Mouse (Mus musculus): Measurements from ENCODE around the gene Dcps. TPM values are rescaled to one million over a fixed set of nuclear protein-coding genes. Genes with fewer than 3 reads are reported as not detected.
"Not testable (repeated sequence)": the region's sequence is repeated elsewhere in the genome, so short reads cannot be mapped to it uniquely, and the experiment has no call there.

Gene Dcps
- polyA plus RNA-seq, 1 experiment from 2014 or later: 90.9 TPM

GRCm38 (mm10) chr9:35152923-35153322, 22.9 kb downstream of the Dcps start:
- Histone ChIP-seq H3K9me3 (ENCODE audit: control insufficient read depth, low read length) (no peaks in the 10 kb centered on the region), H3K4me2 (no peak overlapping the region), H3K36me3 (ENCODE audit: control insufficient read depth, insufficient read depth, low read length) (no peaks in the 10 kb centered on the region; the same call in 1 of the 2 replicates), H3K9ac (ENCODE audit: low read depth, low read length) (no peak overlapping the region), H3K27me3 (replicated peaks; ENCODE audit: control insufficient read depth, insufficient read depth, low read length) (no peaks in the 10 kb centered on the region), H3K4me3 (ENCODE audit: low read depth, low read length) (no peak overlapping the region), H3K4me1 (replicated peaks; ENCODE audit: control insufficient read depth, insufficient read depth, low read length) (peaks cover 3% of the 10 kb centered on the region; the same call in 1 of the 2 replicates), H3K27ac (ENCODE audit: low read depth, low read length) (no peak overlapping the region)
- no peak for ATAC-seq (replicated peaks; ENCODE audit: low FRiP score)
- WGBS: 73% methylated on average over 1 of the region's 1 CpGs
- DNase-seq (ENCODE audit: low spot score): no peak

DNA sequence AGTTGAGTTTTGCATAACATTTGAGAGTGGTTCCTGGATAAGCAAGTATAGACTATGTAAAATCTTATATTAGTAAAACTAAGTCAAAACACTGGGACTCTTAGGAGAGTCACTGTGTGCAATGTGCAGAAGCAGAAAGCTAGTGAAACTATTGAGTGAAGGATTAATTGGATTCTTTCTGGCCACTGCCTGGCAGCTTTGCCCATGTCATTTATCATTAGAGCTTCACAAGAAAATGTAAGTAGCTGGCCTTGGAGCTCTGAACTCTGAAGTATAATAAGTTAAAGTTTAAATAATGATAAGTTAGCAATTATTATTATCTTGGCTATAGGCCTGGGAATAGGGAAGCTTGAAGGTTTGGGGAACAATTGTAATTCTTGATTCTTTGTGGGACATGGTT, 27.0 kb downstream of the Dcps start:
- H3K4me3 ChIP-seq (ENCODE audit: low read depth, low read length); H3K27me3 ChIP-seq (replicated peaks; ENCODE audit: control insufficient read depth, insufficient read depth, low read length); H3K4me1 ChIP-seq (replicated peaks; ENCODE audit: control insufficient read depth, insufficient read depth, low read length); DNase-seq (ENCODE audit: low spot score); H3K9ac ChIP-seq (ENCODE audit: low read depth, low read length); H3K27ac ChIP-seq (ENCODE audit: low read depth, low read length); H3K4me2 ChIP-seq; H3K36me3 ChIP-seq (ENCODE audit: control insufficient read depth, insufficient read depth, low read length); H3K9me3 ChIP-seq (ENCODE audit: control insufficient read depth, low read length); ATAC-seq (replicated peaks; ENCODE audit: low FRiP score): not testable (repeated sequence)

DNA sequence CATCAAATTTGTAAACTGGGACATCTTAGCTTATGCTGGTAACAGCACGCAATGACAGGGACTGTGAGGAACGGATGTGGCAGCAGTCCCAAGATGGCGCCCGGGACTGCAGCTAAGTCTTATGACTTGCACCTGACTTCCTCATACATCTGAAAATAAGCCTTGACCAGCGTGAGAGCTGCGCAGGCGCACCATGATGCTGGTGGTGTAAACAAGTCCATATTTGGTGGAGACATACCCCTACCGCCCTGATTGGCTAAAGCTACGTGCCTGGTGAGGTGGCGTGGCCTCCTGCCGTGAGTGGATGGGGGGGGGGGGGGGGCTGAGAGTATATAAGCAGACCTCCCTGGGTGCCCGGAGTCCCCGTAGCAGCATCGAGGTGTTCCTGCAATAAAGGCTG, 28.6 kb downstream of the Dcps start:
- not testable (repeated sequence) for H3K9me3 ChIP-seq (ENCODE audit: control insufficient read depth, low read length); H3K4me3 ChIP-seq (ENCODE audit: low read depth, low read length); ATAC-seq (replicated peaks; ENCODE audit: low FRiP score); H3K36me3 ChIP-seq (ENCODE audit: control insufficient read depth, insufficient read depth, low read length); H3K4me1 ChIP-seq (replicated peaks; ENCODE audit: control insufficient read depth, insufficient read depth, low read length); H3K27ac ChIP-seq (ENCODE audit: low read depth, low read length); H3K27me3 ChIP-seq (replicated peaks; ENCODE audit: control insufficient read depth, insufficient read depth, low read length); H3K4me2 ChIP-seq; H3K9ac ChIP-seq (ENCODE audit: low read depth, low read length); DNase-seq (ENCODE audit: low spot score)
- WGBS: 92% methylated on average over 13 of the region's 14 CpGs

DNA sequence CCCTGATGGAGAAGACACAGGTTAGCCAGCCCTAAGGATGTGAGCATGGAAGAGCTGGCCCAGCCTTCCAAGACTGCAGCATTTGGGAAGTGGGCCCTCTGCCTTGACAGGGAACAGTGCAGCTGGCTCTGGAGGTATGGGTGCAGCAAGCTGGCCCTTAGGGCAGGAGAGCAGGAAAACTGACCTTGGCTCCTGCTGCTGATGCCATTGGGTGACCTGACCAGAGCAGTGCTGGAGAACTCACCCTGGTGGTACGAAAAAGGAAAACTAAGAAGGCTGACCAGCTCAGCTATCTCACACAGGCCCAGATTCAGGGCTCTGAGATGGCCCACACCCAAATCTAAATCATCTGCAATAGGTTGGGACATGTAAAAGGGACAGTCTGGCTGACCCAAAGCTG, 30.0 kb downstream of the Dcps start:
- H3K4me1 ChIP-seq (replicated peaks; ENCODE audit: control insufficient read depth, insufficient read depth, low read length): 0 out of 2 replicates have a peak, but pooled peaks cover 6% of the 10 kb centered on the region
- no peak overlapping the region for H3K4me3 ChIP-seq (ENCODE audit: low read depth, low read length)
- WGBS: 81% methylated on average over 1 of the region's 1 CpGs
- H3K9me3 ChIP-seq (ENCODE audit: control insufficient read depth, low read length): no peaks in the 10 kb centered on the region
- no peak for DNase-seq (ENCODE audit: low spot score)
- ATAC-seq (replicated peaks; ENCODE audit: low FRiP score): no peak
- no peak overlapping the region for H3K27ac ChIP-seq (ENCODE audit: low read depth, low read length)
- H3K27me3 ChIP-seq (replicated peaks; ENCODE audit: control insufficient read depth, insufficient read depth, low read length): no peaks in the 10 kb centered on the region
- H3K9ac ChIP-seq (ENCODE audit: low read depth, low read length): no peak overlapping the region
- no peak overlapping the region for H3K4me2 ChIP-seq
- no peaks in the 10 kb centered on the region; the same call in 1 of the 2 replicates for H3K36me3 ChIP-seq (ENCODE audit: control insufficient read depth, insufficient read depth, low read length)

DNA sequence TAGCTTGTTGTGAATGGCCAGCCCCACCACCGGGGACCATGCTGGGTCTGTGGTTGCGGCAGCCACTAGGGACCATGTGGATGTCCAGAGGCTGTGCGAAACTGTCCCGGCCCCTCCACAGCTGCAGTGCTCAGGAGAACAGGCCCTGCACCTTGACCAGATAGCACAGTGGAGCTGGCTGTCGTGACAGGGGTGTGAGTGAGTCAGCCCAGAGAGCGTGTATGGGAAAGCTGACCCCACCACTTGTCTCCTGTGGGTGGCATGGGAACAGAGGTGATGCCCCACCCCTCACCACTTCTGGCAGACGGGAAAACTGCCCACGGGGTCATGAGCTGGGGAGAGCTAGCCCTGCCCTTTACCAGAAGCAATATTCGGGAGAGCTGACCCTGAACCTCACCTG, 30.7 kb downstream of the Dcps start:
- Histone ChIP-seq H3K36me3 (ENCODE audit: control insufficient read depth, insufficient read depth, low read length) (no peaks in the 10 kb centered on the region; the same call in 1 of the 2 replicates), H3K27me3 (replicated peaks; ENCODE audit: control insufficient read depth, insufficient read depth, low read length) (no peaks in the 10 kb centered on the region), H3K4me3 (ENCODE audit: low read depth, low read length) (no peak overlapping the region), H3K9ac (ENCODE audit: low read depth, low read length) (no peak overlapping the region), H3K4me1 (replicated peaks; ENCODE audit: control insufficient read depth, insufficient read depth, low read length) (0 out of 2 replicates have a peak, but pooled peaks cover 6% of the 10 kb centered on the region), H3K4me2 (no peak overlapping the region), H3K27ac (ENCODE audit: low read depth, low read length) (no peak overlapping the region), H3K9me3 (ENCODE audit: control insufficient read depth, low read length) (no peaks in the 10 kb centered on the region)
- DNase-seq (ENCODE audit: low spot score): no peak
- ATAC-seq (replicated peaks; ENCODE audit: low FRiP score): 0 out of 2 replicates have a peak, but pooled peaks have one; percentile 26
- WGBS: 81% methylated on average over 9 of the region's 9 CpGs

GRCm38 (mm10) chr9:35142221-35142620, 33.6 kb downstream of the Dcps start:
- no peaks in the 10 kb centered on the region; the same call in 1 of the 2 replicates for H3K36me3 ChIP-seq (ENCODE audit: control insufficient read depth, insufficient read depth, low read length)
- H3K4me1 ChIP-seq (replicated peaks; ENCODE audit: control insufficient read depth, insufficient read depth, low read length): peaks cover 3% of the 10 kb centered on the region; the same call in 1 of the 2 replicates
- ATAC-seq (replicated peaks; ENCODE audit: low FRiP score) (no peak), DNase-seq (ENCODE audit: low spot score) (no peak)
- 51% methylated on average over 2 of the region's 2 CpGs for WGBS
- no peak overlapping the region for H3K27ac ChIP-seq (ENCODE audit: low read depth, low read length)
- H3K4me3 ChIP-seq (ENCODE audit: low read depth, low read length): no peak overlapping the region
- H3K4me2 ChIP-seq: no peak overlapping the region
- no peaks in the 10 kb centered on the region for H3K27me3 ChIP-seq (replicated peaks; ENCODE audit: control insufficient read depth, insufficient read depth, low read length)
- H3K9me3 ChIP-seq (ENCODE audit: control insufficient read depth, low read length): no peaks in the 10 kb centered on the region
- H3K9ac ChIP-seq (ENCODE audit: low read depth, low read length): no peak overlapping the region

DNA sequence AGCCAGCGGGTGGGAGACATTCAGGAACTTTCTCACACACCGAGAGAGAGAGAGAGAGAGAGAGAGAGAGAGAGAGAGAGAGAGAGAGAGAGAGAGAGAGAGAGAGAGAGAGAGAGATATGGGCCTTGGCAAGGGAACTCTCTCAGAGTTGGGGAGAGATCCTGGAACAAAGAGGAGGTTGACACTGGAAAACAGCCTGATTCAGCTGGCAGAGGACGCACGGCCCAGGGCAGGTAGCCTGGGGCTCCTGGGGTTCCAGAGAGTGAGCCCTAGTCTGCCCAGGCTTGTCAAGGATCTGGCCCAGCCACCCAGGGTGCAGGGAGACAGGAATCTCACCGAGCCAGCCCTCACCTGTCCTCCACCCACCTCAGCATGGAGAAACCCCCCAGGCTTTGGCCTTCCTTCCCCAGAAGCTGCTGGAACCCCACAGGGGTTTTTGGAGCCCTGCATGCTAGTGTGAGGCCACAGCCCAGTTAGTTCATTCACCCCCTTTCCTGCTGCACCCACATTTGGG, 36.6 kb downstream of the Dcps start:
- DNase-seq (ENCODE audit: low spot score) (no peak), ATAC-seq (replicated peaks; ENCODE audit: low FRiP score) (no peak)
- Histone ChIP-seq H3K27ac (ENCODE audit: low read depth, low read length) (no peak overlapping the region), H3K36me3 (ENCODE audit: control insufficient read depth, insufficient read depth, low read length) (peaks cover 2% of the 10 kb centered on the region; the same call in 1 of the 2 replicates), H3K9ac (ENCODE audit: low read depth, low read length) (no peak overlapping the region), H3K4me3 (ENCODE audit: low read depth, low read length) (no peak overlapping the region), H3K9me3 (ENCODE audit: control insufficient read depth, low read length) (no peaks in the 10 kb centered on the region), H3K27me3 (replicated peaks; ENCODE audit: control insufficient read depth, insufficient read depth, low read length) (no peaks in the 10 kb centered on the region), H3K4me1 (replicated peaks; ENCODE audit: control insufficient read depth, insufficient read depth, low read length) (peaks cover 3% of the 10 kb centered on the region; the same call in 1 of the 2 replicates), H3K4me2 (no peak overlapping the region)
- 86% methylated on average over 4 of the region's 5 CpGs for WGBS

- Histone ChIP-seq H3K36me3 (ENCODE audit: control insufficient read depth, insufficient read depth, low read length) (0 out of 2 replicates have a peak, but pooled peaks cover 2% of the 10 kb centered on the region), H3K4me2 (no peak overlapping the region), H3K9ac (ENCODE audit: low read depth, low read length) (no peak overlapping the region), H3K27me3 (replicated peaks; ENCODE audit: control insufficient read depth, insufficient read depth, low read length) (no peaks in the 10 kb centered on the region), H3K4me1 (replicated peaks; ENCODE audit: control insufficient read depth, insufficient read depth, low read length) (peaks cover 2% of the 10 kb centered on the region; the same call in 1 of the 2 replicates), H3K27ac (ENCODE audit: low read depth, low read length) (0 out of 2 replicates have a peak overlapping the region, but pooled peaks have one; percentile 15), H3K9me3 (ENCODE audit: control insufficient read depth, low read length) (no peaks in the 10 kb centered on the region), H3K4me3 (ENCODE audit: low read depth, low read length) (no peak overlapping the region)
- WGBS: 78% methylated on average over 7 of the region's 7 CpGs
- peak; percentile 57 for ATAC-seq (replicated peaks; ENCODE audit: low FRiP score)
- no peak for DNase-seq (ENCODE audit: low spot score)
Measured at GRCm38 (mm10) chr9:35138029-35138428, 37.8 kb downstream of the Dcps start.

DNA sequence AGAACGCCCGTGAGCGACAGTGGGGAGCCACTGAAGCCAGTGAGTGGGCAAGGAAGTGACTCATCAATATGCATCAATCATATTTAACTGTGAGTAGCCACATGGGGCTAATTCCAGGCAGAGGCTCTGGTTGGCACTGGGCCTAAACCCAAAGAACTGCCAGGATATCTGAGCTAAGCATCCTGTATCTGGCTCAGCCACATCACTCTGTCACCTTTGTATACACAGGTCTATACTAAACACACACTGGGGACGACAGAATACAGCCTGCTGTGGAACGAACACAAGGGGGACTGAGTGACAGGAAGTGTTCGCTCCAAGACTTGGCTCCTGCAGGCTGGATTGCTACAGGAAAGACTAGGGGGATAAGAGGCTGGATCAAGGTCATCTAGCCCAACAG, 40.3 kb downstream of the Dcps start:
- Histone ChIP-seq H3K36me3 (ENCODE audit: control insufficient read depth, insufficient read depth, low read length) (0 out of 2 replicates have a peak, but pooled peaks cover 2% of the 10 kb centered on the region), H3K4me3 (ENCODE audit: low read depth, low read length) (no peak overlapping the region), H3K4me1 (replicated peaks; ENCODE audit: control insufficient read depth, insufficient read depth, low read length) (no peaks in the 10 kb centered on the region; the same call in 1 of the 2 replicates), H3K4me2 (no peak overlapping the region), H3K9ac (ENCODE audit: low read depth, low read length) (no peak overlapping the region), H3K27me3 (replicated peaks; ENCODE audit: control insufficient read depth, insufficient read depth, low read length) (no peaks in the 10 kb centered on the region), H3K27ac (ENCODE audit: low read depth, low read length) (no peak overlapping the region), H3K9me3 (ENCODE audit: control insufficient read depth, low read length) (no peaks in the 10 kb centered on the region)
- ATAC-seq (replicated peaks; ENCODE audit: low FRiP score): no peak
- DNase-seq (ENCODE audit: low spot score): no peak
- WGBS: 74% methylated on average over 6 of the region's 6 CpGs
